Mouse (Mus musculus) lung, postnatal 10 days (tissue): ENCODE data around the gene Plcg2.

Source experiments
- DNase-seq: peaks from one replicate; pipeline ENCODE4 v3.0.0; 2021

Gene Plcg2

DNA sequence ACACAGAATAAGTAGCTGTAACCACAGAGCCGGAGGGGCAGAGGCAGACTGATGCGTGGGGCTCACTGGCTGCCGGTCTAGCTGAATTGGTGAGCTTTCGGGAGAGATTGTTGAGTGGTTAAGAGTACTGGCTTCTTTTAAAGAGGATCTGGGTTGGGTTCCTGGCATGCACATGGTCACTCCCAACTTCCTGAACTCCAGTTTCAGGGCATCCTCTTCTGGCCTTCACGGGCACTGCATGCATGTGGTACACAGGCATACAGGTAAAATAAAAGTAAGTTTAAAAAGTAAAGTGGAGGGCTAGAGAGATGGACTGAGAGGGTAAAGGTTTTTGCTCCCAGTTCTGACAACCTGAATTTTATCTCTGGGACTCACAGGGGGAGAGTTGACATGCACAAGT lies 52.4 kb downstream of the Plcg2 start:
- no peak for DNase-seq

DNA sequence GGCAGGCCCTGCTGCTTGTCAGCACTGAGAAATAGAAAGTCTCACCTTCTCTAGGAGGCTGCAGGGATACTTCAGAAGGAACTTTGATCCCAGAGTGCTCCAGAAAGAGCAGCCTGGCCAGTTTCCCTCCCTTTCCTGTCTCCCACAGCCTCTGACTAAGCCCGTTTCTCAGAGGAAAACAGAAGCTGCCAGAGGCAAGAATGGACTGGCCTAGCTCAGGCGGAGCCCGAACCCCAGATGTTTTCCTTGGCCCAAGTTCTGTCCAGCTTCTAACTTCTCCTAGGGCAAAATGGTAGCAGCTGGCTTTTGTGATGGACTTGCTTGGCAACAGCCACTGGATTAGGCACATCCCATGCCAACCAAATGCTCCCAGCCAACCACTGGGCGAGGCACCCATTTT lies 62.9 kb downstream of the Plcg2 start:
- no peak for DNase-seq

DNA sequence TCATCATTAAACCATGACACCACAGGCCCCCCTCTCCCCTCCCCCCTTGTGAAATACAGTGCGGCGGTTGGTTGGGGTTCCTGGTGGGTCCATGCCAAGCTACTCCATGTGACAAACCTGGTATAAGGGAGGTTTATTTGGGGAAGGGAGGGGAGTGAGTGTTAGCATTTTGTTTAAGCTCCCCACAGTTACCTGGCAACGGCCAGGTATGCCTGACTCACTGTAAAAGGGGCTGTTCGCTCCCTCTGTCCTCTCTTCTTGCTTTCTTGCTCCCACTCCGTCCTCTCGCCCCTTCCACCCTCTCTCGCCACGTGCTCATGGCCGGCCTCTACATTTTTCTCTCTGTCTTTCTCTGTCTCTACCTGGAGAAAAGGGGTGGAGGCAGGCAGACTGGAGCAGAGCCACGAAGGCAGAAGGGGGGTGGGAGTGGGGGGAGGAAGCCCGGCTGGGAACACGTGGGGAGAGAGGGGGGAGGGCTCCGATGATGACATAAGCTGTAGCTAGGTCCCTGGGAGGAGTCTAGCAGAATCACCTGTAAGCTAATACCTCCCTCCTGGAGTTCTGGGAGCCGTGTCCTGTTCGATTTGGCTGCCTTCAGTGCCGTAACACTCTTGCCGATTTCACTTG lies 63.8 kb downstream of the Plcg2 start:
- DNase-seq: peak; percentile 32

DNA sequence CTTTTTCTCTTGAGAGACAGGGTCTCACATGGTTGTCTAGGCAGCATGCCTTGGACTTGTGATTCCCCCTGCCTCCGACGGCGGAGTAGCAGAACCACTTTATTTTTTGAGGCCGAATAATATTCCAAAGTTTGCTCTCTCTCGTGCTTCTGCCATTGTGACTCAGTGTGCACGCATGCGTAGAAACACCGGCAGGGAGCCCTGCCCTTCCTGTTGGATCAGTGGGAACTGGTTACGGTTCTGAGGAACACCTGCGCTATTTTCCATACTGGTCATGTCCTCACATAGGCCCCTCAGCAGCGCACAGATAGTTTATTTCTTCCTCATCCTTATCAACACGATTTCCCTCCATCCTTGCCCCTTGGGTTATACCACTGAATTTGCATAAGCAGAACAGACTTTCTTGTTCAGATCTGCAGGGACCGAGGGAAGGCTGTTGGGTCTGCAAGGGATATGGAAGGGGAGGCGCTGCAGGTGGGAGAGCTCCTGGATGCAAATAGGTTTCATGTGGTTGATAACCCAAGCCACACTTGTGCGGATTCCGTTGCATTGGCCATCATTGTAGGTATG lies 64.4 kb downstream of the Plcg2 start:
- DNase-seq: no peak

DNA sequence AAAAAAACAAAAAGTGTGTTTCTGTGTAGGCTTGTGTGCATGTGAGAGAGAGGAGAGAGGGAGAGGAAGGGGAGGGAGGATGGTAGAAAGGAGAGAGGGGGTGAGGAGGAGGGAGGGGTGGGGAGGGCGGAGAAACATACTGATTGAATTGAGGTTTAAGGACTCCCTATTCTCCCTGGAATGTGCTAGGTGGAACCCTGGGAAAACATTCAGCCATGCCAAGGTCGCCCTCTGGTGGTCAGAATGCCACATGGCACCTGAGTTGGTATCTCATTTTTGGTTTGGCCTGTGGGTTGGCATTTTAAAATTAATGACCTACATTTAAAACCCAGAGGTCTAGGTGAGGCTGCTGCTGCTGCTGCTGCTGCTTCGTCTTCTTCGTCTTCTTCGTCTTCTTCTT lies 71.3 kb downstream of the Plcg2 start:
- peak; percentile 76 for DNase-seq

DNA sequence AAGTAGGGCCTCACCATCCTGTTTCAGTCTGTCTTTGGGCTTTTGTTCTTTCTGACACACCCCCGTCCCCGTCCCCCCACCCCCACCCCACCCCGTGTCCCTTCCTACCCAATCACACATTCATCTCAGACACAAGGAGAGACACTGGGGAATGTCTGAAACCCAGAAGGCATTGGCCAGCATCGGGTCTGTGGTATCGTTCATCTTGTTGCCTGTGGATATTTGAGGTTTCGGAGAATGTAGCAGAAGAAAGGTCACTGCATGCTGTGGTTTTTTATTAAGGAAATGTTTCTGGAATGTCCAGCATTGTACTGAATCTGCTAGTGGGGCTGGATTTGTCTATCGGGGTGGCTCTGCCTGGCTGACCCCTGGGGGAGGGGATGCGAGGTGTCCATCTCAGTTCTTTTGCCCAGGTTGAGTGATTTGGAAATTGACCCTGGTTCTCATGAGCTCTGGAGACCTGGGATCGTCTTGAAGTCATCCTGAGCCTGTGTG lies 78.2 kb downstream of the Plcg2 start:
- DNase-seq: no peak

DNA sequence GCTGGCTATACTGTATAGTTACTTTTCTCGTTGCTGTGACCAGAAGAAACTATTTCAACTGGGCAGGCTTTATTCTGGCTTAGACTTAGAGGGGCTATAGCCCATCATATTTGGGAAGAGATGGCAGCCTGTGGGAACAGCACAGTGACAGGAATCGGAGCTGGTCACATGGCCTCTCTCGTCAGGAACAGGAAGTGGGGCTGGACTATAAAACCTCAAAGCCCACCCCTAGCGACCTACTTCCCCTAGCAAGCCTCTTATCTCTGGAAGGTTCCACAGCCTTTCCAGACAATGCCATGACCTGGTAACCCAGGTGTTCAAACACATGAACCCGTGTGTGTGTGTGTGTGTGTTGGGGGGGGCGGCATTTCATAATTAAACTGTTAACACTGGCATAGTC lies 79.0 kb downstream of the Plcg2 start:
- DNase-seq: no peak

DNA sequence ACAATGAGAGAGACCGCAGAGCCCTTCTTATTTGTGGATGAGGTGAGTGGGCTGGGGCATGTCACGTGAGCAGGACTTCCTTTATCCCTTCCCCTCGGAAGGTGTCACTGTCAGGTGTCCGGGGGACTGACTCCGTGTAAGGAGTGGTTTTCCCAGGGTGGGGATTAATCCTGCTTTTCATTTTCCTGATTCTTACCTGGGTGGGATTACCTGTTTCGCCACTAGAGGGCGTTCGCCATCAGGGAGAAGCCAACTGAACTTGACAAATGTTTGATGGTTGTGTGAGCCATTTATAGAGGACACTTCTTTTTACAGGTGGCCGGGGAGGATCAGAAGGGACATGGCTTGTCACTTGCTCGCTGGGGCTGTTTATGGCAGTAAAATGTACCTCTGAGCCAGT lies 79.8 kb downstream of the Plcg2 start:
- DNase-seq: no peak

DNA sequence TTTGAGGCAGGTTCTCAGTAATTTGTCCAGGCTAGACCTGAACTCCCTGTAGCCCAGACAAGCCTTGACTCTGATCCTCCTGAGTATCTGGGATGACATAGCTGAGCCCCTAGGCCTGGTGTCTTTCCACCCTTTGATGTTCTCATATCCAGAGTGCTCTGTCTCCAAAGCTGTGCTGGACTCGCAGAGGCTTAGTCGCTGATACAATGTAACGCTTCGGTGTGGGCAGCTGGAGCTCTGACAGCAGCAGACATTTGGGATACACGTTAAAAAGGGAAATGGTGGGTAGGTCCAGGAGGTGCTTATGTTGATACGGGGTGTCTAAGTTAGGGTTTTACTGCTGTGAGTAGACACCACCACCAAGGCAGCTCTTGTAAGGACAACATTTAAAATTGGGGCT lies 80.8 kb downstream of the Plcg2 start:
- no peak for DNase-seq

DNA sequence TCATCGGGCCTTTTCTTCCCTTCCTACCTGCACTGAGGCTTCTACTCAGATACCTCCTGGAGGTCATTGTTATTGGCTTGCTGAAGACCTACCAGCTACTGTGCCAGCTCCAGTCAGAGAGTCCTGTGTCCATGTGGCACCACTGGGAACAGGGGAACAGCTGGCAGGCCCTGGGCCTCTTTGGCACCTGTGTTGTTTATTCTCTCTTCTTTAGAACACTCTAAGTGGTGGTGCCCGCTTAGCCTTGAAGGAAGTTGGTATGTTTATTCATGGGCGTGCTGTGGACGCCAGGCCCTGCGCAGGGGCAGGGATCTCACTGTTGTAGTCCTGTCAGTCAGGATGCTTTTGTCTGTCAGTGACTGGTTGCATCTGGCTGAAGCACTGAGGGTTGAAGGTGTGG lies 95.8 kb downstream of the Plcg2 start:
- DNase-seq: no peak

DNA sequence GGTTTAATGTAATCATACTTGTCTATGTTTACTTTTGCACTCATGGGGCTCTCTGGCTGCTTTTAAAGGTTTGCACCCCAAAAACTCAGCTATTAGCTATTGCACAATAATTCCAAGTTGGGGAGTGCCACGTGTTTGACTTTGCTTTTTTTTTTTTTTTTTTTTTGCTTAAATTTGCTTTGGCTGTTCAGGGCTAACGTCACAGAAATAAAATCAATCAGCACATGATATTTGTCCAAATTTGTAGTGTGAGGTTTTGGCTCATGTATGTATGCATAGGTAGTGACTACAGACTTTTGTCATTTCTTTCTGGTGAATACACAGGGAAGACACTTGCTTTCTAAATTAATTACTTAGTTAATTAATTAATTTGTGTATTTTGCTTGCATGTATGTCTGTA lies 96.9 kb downstream of the Plcg2 start:
- no peak for DNase-seq

DNA sequence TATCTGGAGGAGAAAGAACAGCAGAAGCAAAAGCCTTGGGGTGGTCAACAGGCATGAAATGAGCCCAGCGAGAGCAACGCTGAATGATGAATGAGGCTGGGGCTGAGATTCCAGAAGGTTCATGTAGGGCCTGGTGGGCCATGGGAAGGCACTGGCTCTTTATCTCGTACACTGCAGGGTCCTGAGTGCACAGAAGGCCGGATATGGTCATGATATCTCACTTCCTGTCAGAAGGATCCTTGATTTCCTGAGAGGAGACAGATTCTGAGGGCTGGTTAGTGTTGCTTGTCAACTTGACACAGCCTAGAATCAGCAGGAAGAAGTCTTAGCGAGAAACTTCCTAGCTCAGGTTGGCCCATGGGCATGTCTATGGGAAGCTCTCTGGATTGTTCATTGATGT lies 98.7 kb downstream of the Plcg2 start:
- DNase-seq: no peak

DNA sequence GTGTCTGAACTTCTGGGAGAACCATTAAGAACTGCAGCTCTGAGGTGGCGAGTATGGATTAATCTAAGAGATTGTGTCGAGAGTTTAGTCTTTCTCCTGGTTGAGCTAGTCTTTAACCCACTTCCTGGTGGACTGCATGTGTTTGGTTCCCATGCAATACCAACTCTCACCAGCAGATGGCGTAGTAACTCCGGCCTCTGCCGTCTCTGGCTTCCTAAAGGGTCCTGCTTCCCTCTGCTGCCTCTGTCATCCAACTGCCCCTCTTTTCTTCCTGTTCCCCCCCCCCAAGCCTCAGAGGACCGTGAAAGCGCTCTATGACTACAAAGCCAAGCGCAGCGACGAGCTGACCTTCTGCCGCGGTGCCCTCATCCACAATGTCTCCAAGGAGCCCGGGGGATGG lies 102.7 kb downstream of the Plcg2 start:
- DNase-seq: peak; percentile 10

DNA sequence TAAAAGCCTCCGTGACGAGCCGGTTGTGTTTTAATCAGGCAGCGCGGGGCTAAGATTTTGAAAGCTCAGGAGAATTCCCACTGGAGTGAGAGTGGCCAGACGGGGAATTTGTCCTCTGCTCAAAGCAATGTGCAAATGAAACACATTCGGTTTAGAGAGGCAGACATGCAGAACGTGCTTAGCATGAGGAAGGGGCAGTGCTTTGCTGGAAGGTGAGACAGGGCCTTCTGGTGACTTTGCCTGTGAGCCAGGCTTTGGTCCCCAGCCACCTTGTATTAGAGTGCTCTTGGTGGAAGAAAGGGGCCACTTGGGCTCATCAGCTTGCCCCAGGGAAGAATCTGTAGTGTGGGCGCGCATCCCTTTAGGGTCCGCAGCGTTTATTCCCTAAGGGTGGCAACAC lies 106.0 kb downstream of the Plcg2 start:
- DNase-seq: no peak

DNA sequence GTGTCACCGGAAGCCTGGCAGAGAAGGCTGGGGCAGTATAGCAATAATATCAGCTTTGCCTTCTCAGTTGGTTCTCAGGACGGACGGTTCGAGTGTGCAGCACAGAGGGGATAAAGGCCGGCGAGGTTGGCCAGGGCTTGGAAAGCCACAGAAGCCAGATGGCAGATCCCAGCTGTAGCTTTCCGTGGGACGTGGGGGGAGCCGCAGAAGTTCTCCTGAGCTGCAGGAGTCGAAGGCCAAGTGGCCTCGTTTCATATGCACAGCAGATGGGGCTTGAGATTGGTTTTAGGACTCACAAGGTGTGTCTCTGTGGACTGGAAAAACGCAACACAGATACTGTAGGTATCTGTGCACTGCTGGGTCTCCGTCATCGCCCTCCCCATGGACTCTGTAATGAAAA lies 106.6 kb downstream of the Plcg2 start:
- DNase-seq: no peak

DNA sequence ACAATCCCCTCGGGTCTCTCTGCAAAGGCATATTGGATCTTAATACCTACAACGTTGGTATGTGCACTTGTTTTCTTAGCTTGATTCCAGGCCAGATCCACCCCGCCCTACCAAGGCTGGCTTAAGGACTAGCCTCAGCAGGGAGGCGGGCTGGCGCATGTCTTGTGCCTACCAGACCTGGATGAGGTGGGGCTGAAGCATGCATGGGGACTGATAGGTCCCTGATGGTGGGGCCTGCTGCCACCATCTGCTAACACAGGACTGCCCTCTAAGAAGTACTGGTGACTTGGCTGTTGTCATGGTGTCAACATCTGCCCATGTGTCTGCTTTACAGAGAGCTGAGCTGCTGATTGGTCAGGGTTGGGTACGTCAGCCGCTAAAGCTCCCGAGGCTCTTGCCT lies 107.1 kb downstream of the Plcg2 start:
- no peak for DNase-seq

DNA sequence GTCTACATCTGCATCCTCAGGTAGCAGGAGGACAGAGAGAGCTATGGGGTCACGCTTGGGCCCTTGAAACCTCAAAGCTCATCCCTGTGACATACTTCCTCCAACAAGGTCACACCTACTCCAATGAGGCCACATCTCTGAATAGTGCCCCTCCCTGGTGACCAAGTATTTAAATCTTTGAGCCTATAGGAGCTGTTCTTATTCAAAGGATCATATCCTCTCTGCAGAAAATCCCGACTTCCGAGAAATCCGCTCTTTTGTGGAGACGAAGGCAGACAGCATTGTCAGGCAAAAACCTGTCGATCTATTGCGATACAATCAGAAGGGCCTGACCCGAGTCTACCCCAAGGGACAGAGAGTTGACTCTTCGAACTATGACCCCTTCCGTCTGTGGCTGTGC lies 112.4 kb downstream of the Plcg2 start:
- no peak for DNase-seq

DNA sequence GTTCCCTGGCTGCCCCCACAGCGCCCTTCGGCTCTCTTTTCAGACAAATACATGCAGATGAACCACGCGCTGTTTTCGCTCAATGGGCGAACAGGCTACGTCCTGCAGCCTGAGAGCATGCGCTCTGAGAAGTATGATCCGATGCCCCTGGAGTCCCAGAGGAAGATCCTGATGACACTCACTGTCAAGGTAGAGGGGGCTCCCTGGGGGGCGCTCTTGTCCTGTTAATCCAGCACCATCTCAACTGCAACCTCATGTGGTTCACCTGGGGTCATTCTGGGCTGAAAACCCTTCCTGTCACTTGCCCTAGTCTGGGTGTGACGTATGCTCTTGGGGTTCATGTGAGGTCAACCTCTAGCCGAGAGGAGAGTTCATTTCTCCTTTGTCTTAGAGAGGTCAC lies 114.8 kb downstream of the Plcg2 start:
- no peak for DNase-seq

DNA sequence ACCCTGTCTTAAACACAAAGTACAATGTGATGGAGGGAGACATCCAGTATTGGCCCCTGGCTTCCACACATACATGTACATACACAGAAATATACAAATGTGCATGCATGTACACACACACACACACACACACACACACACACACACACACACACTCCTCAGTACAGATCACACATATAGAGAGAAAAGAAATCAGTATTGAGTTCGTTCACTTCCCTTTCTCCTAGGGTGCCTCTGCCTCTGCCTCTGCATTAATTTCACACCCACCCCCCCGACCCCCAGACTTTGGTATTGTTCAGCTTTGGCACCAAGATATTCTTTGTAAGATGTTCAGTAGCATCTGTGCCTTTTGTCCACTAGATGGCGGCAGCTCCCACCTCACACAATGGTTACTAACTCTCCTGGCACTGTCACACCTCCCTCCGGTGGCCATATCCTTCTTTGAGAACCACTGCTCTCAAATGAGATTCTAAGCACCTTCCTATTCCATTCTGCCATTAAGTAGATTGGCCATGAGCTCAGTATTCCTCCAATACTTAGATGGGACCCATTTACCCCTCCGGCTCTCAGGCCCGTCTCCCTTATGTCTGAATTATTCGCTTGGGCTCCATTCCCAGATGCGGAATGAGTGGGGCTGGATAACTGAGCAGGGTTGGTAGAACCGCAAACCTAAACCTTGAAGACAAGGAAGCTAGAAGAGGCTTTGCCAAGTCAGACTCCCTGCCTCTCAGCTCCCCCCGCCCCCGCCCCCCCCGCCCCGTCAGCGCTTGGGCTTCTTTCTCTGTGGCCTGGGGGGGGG lies 128.1 kb downstream of the Plcg2 start:
- peak; percentile 56 for DNase-seq

DNA sequence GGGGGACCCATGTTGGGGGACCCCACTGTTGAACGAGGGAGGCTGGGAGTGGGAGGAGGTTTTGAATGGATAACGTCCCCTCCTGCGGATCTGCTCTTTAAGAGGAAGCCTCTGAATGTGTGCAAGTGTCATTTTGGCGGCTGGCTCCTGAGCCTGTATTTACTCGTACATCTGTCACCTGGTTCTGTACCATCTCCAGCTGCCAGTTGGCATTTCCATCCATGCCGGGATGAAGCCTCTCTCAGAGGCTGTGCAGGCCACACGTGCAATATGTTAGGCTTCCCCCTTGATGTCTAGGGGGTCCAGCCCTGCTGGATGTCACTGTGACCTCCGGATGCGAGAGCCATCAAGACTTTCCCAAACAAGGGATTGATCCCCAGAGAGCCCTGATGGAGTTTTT lies 129.0 kb downstream of the Plcg2 start:
- DNase-seq: no peak

DNA sequence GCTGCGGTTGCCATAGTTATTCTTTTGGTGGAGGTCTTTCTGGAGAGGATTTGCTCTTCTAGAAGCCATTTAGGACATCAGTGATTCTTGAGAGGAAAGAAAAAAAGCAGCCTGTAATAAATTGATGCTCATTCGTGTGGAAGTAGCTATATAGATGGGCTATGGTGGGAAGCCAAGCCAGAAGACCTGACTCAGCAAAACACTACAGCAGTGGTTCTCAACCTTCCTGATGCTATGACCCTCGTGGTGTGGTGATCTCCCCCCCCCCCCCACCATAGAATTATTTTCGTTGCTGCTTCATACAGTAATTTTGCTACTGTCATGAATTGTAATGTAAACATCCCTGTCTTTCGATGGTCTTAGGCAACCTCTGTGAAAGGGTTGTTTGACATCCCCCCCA lies 134.4 kb downstream of the Plcg2 start:
- DNase-seq: no peak

DNA sequence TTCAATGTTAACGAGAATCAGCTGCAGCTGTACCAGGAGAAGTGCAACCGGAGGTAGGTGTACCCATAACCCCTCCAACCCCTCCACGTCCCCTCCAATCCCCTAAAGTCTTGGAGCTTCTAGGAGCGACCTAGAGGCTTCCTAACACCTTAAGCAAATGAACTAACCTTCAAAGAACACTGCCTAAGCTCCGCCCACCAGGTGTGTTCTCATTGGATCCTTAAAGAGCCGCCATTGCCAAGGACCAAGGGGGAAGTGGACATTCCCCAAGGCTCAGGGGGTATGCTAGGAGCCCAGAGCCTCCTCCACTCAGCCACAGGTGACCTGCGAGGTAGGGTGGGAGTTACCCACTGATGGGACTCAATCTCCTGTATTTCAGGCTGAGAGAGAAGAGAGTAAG lies 136.3 kb downstream of the Plcg2 start:
- no peak for DNase-seq

DNA sequence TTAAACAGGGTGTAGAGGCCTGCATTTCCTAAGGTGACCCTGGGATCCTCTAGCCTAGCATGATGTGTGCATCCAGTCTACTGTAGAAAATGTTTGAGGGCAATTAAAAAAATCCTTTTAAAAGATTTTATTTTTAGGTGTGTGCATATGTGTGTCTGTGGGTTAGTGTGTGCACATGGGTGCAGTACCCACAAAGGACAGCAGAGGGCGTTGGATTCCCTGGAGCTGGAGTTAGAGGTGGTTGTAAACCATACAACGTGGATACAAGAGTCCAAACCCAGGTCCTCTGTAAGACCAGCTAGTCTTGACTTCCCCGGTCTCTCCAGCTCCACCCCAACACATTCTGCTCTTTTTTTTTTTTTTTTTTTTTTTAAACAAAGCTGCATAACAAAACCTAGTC lies 139.4 kb downstream of the Plcg2 start:
- DNase-seq: no peak

DNA sequence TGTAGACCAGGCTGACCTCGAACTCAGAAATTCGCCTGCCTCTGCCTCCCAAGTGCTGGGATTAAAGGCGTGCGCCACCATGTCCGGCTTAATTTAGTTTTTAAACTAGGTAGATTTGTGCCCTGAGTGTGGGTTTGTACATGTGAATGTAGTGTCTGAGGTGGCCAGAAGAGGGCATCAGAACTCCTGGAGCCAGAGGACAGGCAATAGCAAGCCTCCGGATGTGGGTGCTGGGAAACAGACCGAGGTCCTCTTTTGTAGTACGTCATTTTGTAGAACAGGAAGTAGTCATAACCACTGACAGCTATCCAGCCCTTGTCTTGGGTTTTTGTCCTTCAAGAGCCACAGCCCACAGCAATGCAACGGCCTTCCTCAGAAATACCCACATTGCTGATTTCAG lies 141.5 kb downstream of the Plcg2 start:
- DNase-seq: no peak

DNA sequence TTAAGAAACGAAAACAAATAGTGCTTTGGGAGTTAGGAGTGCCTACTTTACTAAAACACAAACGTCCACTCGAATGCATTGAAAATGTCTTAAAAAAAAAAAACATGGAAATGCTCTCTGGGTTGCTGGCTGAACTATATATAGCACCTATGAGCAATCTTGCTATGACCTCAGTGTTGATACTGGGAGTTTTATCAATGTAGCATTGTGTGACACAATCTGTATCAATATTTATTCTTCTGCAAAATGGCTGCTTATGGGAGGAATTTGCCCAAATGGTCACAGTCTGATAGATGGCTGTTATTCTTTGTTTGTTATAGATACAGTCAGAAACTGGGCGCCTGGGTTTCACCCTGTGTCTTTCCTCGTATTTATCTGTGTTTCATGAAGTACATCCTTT lies 147.4 kb downstream of the Plcg2 start:
- no peak for DNase-seq
